Mouse (Mus musculus) regulatory T cell (primary cell): Measurements from ENCODE around the gene Tubb1.

Experiments
- in situ Hi-C: fragments of 300-600 bp; cut with MboI, MseI; formaldehyde crosslinking; loops from one replicate; pipeline ENCODE4 v1.15.1; 2025; ENCODE audit warnings: high pct_unique_total_duplicates

The Tubb1 gene

DNA sequence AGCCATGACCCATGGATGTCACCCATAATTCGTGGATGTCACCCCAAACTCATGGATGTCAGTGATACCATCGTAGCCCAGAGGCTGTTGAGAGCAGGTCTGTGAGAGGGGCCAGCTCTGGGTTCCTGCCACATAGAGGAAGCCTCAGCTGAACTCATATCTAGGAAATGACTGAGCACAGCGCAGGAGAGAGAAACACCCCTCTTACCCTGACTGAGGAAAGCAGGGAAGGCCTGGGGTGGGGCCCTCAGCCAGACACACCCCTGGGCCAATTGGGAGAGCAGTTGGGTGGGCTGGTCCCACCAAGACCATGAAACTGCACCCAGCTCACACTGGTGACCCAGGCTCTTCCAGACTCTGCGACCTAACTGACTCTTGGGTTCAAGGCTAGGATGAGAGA is at the start of gene Tubb1:
Gene Tubb1 (plus strand): TSS at position 343 of the 400 bp plus-strand sequence.
- in situ Hi-C loops = no loop called here

DNA sequence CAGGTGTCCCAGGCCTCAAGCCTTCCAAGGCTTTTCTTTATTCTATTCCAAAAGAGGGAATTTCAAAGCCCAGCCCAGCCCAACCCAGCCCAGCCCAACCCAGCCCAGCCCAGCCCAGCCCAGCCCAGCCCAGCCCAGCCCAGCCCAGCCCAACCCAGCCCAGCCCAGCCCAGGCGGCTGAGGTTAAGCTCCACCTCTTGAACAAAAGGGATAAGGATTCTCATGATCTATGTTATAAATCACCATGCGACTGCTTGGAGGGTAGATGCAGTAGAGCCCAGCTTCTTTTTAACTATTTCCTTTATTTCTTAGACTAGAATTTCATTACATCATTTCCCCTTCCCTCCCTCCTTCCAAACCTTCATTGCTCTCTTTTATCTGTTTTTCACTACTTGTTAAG is 40.3 kb upstream of the Tubb1 start:
- in situ Hi-C loops = no loop called here

DNA sequence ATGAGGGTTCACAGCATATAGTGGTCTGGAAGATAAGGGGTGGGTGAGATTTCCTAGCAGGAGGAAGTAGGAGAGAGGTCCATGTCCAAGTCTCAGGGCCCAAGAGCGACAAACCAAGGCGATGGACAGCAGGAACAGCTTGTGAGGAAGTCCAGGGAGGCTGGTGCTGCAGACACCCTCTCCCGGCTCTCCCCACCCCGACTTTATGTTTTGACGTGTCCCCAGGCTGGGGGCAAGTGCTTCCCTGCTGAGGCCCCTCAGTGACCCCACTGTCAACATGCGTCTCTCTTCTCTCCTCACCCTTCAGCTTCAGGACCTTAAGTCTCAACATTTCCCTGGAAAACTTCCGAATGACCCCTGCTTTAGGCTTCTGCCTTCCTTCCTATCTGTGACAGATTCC is 37.4 kb upstream of the Tubb1 start:
- in situ Hi-C loops = no loop called here

DNA sequence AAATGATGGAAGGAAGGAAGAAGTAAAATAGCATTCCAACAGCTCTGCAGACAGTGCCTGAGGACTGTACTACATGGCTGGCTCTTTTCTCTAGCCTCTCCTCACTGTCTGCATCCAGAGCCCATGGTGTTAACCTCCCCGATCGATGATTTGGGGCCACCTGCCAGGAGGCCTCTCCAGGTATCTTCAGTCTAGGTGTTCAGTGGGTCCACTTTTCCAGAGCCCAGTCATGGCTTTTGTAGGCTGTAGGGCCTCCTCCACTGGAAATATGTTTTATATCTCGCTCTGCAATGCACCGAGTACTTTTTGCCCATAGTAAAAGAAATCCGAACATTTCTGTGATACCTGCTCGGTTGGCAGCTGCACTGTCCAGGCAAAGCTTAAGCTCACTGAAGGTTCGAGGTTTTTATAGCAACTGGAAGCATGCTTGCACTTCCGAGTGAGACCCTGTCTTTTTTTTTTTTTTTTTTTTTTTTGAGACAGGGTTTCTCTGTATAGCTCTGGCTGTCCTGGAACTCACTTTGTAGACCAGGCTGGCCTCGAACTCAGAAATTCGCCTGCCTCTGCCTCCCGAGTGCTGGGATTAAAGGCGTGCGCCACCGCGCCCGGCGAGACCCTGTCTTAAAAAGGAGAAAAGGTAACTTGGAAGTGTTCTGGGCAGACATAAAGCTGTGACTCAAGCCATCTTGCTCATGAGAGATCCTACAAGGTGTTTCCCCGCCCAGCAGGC is 35.3 kb upstream of the Tubb1 start:
- in situ Hi-C loops = loop anchor here (5.0 kb wide), 1 partner anchor 78 kb away; no protein-coding TSS in a partner anchor

DNA sequence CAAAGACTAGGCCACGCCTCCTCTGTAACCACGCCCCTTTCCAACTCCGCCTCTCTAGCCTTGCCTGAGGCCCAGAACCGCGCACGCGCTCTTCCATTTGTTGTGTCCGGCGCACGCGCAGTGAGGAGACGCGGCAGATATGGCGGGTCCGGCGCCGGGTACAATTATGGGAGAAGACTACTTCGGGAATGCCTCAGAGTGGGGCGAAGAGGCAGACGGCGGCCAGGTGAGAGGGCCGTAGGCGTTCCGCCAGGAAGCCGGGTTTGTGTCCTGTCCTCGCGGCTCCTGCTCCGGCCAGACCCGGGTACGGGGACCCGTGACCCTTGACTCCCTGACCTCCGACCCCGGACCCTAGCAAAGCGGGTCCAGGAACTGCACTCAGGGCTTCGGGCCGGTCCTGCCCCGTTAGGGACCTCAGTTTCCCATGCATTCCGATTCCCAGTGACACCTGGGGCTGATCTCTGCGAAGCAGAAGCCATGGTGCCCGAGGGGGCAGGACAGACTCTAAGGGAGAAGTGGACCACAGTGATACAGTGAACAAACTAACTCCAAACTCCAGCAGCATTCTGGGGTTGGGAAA is 34.7 kb upstream of the Tubb1 start, which contains the start of gene Nelfcd:
Gene Nelfcd (plus strand): TSS at position 74 of the 580 bp plus-strand sequence.
- in situ Hi-C loops = loop anchor here (5.0 kb wide), 1 partner anchor 79 kb away; no protein-coding TSS in a partner anchor

DNA sequence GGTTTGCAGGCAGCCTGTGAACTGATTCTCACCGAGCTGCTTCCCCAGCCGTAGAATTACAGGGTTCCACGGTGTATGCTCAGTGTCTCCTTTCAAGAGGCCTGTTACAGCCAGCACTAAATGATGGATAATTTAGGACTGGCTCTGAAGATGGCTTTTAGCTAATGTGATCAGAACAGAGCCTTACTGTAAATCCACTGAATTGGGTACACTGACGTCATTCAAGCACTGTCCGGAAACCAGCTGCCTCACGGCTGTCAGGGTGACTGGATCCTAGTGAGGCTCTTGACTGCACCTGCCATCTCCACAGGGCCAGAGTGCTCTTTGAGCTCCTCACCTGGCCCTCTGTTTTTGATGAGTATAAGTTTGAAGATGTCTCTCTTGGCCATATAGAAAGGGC is 29.4 kb upstream of the Tubb1 start:
- in situ Hi-C loops = no loop called here

DNA sequence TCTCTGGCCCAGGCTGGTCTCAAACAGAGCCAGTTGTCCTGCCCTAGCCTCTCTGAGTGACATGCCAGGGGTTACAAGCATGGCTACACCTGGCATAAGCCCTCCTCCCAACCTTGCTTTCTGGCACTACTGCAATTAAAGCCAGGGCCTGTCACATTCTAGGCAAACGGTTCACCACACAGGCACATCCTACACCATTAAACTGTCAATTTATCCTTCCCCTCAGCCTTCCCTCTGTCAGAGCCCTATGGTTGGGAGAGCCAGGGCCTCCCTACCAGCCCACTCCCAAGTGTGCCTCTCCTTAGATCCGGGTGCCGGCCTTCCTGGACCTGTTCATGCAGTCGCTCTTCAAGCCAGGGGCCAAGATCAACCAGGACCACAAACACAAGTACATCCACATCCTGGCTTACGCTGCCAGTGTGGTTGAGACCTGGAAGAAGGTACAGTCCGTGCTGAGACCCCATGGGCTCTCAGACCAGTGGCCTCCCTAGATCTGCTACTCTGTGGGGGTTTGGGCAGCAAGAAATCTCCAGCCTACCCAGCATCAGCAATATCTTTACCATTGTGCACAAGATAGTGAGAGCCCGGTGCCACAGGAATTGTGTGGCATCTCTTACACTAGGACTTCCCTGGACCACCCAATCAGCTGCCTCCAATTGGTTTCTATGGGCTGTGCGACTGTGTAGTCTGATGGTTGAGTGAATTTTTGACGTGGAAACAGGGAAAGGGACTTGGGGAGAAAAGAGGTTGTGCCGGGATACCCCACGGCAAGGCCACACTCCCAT is 26.0 kb upstream of the Tubb1 start:
- in situ Hi-C loops = loop anchor here (25.0 kb wide), 1 partner anchor 762 kb away; the partner anchor contains the start of gene Rab22a

DNA sequence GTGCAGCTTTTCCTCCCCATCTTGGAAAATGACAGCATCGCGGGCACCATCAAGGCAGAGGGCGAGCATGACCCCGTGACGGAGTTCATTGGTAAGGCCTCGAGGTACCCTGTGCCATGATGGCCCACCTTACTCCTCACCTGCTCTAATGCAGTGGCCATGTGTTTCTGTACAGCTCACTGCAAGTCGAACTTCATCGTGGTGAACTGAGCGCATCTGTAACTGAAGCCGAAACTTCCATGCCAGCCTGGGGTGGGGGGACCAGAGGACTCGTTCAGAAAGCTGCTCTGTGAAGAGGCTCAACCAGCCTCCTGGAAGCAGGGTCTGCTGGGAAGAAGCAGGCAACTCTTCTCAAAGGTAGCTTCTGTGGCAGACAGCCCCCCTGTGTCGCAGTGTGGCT is 23.6 kb upstream of the Tubb1 start:
- in situ Hi-C loops = loop anchor here (25.0 kb wide), 1 partner anchor 765 kb away; the partner anchor contains the start of gene Rab22a

DNA sequence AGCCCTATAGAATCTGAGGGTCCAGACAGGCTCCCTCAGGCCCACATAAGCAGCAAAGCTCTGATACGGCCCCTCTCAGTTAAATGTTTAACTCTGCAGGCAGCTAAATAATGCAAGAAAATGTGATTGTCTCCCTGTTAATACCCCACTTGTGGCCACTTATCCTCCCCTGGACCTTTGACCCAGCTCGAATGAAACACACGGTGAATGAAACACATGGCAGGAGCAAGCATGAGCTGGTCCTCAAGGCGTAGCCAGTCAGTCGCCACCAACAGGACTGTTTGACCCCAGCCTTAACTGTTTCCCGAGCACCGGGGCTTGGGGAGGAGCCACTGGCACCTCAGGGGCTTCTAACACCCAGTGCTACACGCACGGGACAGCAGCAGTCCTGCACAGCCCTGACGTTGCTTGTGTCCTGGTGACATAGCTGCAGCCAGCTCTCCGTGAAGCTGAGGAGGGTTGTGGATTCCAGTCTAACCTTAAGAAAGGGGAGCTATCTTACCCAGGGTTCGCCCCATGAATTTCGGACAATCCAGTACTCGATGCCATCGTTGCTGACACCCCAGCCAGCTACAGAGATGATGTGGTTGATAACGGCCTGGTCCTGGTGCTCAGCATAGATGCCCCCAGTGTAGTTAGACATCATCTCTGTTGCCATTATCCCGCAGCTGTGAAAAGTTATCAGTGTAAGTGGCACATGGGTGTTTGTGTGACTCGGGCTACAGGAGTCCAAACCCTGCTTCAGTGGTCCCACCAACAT is 22.2 kb upstream of the Tubb1 start:
- in situ Hi-C loops = loop anchor here (25.0 kb wide), 1 partner anchor 766 kb away; the partner anchor contains the start of gene Rab22a

DNA sequence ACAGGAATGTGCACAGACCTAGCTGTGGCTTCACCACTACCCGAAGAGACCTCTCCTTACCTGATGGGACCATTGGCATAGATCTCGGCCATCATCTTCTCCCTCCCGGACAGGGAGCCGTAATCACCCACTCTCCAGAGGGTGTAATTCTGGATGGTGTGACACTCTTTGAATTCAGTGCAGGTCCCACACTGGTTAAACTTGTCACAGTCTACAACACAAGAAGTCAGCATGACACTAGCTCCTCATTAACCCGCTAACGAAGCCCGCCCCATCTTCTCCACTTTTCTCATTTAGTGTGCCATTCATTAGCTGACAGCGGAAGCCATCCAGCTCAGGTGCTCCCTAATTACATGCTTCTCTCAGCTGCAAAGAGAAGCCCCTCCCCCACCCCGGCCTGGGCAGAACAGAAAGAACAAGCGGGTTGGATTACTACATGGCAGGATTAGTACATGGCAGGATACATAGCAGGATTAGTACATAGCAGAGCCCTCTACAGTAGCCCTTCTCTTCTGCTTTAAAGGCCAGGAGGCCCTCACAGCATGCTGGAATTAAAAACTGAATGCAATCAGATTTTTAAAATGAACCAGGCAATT is 21.4 kb upstream of the Tubb1 start:
- in situ Hi-C loops = loop anchor here (25.0 kb wide), 1 partner anchor 767 kb away; the partner anchor contains the start of gene Rab22a

DNA sequence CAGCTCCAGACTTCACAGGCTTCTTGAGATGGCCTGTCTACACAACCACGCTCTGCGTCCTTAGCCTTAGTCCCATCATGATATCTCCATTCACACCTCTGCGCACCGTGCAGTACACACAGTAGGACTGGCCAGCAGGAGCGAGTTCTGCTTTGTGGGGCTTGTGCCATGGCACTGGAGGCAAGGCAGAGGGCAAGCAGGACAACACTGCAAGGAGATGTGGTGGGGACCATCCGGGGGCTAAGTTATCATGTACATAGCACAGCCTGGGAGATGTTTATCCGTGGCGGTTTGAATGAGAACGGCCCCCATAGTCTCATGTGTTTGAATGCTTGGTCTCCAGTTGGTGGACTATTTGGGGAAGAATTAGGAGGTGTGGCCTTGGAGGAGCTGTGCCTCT is 15.6 kb upstream of the Tubb1 start:
- in situ Hi-C loops = loop anchor here (10.0 to 25.0 kb wide), 2 partner anchors 110 to 773 kb away; partner anchors contain the start of gene Rab22a

DNA sequence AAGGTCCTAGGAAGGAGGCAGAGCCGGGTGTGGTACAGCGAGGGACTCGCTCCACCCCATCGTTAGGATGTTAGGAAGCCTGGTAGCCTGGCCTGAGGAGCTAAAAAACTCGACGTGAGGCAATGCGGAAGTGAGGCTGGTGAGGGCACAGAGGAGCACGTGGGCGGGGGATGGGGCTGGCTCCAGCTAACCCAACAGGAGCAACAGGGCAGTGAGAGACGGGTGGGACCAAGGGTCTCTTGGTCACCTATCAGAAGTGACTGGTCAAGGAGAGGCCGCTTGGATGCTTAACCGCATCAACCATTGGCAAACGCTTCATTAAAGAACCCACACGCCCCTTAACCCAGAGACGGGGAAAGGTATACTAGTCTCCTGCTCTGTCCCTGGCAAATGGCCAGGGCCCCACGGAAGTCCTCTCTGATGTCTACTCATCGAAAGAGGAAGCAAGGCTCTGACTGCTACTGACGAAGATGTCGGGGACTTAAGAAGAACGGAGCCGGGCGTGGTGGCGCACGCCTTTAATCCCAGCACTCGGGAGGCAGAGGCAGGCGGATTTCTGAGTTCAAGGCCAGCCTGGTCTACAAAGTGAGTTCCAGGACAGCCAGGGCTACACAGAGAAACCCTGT is 14.3 kb upstream of the Tubb1 start:
- in situ Hi-C loops = loop anchor here (10.0 to 25.0 kb wide), 2 partner anchors 111 to 774 kb away; partner anchors contain the start of gene Rab22a

DNA sequence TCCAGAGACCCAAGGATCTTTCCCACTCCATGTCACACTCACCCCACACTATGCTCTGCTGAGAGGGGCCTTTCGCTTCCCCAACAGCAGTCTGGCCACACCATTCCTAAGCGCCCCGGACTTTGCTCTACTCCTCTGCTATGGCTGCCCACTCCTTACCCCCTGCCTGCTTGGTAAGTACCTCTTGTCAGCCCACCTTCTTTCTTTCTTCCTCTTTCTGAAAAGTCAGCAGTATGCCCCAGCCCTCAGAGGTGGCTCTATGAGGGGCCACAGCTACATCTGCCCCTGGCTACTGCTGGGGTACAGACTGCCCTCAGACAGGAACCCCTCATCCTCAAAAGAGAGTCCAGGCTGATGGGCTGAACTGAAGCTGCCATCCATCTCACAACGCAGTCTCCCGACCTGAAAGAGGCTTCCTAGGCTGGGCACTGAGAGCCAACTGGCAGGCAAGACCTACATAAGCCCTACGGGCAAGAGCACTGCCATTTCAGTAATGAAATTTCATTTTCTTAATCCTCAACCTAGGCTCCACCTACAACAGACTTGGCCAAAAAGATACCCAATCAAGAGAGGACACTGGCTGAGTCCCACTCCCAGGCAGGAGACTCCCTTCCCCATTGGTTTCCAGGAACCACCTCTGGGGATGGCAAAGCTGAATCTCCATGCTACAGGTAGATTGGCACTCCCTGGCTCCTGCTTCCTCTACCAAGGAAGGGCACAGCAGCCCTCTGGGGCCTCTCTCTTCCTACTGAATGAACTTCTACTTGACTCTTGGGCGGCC is 13.4 kb upstream of the Tubb1 start:
- in situ Hi-C loops = loop anchor here (10.0 to 25.0 kb wide), 2 partner anchors 112 to 775 kb away; partner anchors contain the start of gene Rab22a

DNA sequence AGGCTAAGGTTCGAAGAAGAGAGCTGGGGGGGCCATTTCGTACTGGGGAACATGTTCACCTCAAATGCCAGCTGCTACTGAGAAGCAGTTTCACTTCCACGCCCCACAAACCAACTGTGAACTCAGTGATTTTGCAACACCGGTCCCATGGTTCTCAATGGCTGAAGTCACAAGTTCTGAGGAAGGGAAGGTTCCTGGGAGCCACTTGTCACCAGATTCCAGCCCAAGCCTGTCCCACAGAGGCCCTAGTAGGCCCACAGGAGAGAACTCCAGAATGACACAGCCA is 12.9 kb upstream of the Tubb1 start:
- in situ Hi-C loops = loop anchor here (10.0 to 25.0 kb wide), 2 partner anchors 113 to 775 kb away; partner anchors contain the start of gene Rab22a

DNA sequence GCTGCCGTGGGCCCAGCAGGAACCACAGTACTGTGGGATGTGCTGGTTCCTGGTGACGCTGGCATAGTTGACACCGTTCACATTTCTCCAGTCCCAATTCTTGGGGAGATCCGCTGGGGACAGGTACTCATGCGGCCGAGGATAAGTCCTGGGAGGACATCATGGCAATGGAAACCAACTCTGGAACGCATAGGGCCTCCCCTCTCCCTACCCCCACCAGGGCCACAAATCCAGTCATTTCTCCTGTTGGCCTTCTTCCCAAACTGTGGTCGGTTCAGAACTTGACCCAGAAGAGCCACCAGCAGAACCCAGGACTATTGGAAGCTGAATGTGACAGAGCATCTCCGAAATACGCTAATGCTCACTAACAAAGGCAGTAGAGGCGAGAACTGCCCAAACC is 12.3 kb upstream of the Tubb1 start:
- in situ Hi-C loops = loop anchor here (10.0 to 25.0 kb wide), 2 partner anchors 113 to 776 kb away; partner anchors contain the start of gene Rab22a

DNA sequence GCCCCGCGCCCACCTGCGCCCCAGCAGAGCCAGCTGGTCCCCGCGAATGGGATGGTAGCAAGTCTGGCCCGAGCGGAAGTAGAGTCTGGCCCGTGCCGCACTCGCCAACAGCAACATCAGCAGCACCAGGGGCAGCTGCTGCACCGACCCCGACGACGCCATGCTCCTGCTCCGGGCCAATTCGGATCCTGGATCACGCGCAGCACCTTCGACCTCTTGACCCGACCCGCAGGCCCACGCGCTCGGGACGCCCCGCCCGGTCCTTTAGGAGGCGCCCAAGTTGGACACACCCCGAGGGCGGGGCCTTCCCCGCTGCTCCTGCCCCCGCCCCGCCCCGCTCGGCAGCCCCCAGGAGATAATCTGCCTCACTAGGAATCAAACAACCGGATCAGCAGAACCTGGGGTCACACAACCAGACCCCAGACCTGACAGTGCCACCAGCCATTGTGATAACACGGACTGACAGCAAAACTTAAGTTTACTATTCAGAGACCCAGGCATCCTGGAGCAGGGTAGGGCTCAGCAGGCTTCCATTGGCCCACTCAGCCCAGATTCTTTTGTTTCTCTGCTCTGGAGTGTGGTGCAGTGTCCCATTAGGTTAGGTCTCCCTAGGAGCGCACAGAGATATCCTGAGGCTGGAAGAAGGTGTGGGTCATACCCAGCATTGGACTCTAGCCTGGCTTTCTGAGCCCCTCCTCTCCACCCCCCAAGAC is 11.6 kb upstream of the Tubb1 start, which contains the start of gene Ctsz:
Gene Ctsz (minus strand): TSS at position 303 of the 713 bp plus-strand sequence.
- in situ Hi-C loops = loop anchor here (10.0 to 25.0 kb wide), 2 partner anchors 114 to 777 kb away; partner anchors contain the start of gene Rab22a

DNA sequence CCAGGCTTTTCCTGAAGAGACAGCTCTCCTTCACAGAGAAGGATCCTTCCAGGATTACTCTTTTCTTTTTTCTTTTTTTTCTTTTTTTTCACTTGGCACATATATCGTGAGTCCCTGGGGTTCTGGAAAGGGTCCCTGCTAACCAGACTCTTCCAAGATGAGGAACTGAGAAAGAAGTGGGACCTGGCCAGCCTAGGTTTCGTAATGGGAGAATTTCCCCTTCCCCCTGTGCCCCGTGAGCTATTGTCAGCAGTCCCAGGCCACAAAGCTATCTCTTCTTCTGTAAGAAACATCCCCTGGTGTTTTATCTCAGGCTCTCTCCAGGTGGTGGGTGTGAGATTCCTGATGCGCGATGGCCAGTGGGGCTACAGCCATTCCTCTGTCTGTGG is 11.1 kb upstream of the Tubb1 start:
- in situ Hi-C loops = loop anchor here (10.0 to 25.0 kb wide), 2 partner anchors 115 to 777 kb away; partner anchors contain the start of gene Rab22a

DNA sequence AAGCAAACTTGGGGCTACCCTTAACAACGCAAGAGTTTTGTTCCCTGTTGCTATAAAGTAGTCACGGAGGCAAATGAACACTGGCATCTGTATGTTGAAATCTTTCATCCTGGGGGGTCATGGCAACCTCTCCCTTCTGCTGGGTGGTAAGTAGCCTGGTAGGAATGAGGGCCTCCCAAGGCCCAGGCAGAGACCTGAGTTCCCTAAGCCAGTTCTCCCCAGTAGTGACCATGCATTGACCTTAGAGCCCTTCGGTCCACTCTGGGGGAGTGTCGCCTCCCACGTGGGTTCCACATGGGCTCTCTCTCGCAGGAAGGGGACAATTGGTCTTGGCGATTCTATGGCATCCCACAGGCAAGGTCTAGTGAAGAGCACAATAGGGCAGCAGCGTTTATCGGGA is 10.5 kb upstream of the Tubb1 start:
- in situ Hi-C loops = loop anchor here (10.0 to 25.0 kb wide), 2 partner anchors 115 to 778 kb away; partner anchors contain the start of gene Rab22a
